Mouse (Mus musculus) neural tube, embryonic 14.5 days (tissue): ENCODE measurements around the gene E2f2. TPM values are rescaled to one million over a fixed set of nuclear protein-coding genes. Genes with fewer than 3 reads are reported as not detected.

Experiments
- polyA plus RNA-seq: library from polyadenylated mRNA; unstranded; fragments of >200 nt; fragmentation: Nextera tagmentation; extraction: Ambion mirVana; gene quantifications from 2 replicates; pipeline ENCODE4 v1.2.1, GENCODE M21; 2014

E2f2 gene
- polyA plus RNA-seq, 1 experiment from 2014 or later = 1.4 TPM

Other genes starting within 250 kb of the E2f2 start
- 58.4 and 66.1 TPM in 2 replicates for gene Hmgcl, start 225.9 kb upstream of the E2f2 start, polyA plus RNA-seq
- 35.8 and 44.1 TPM in 2 replicates for gene Gale, start 208.7 kb upstream of the E2f2 start, polyA plus RNA-seq
- 197 and 210 TPM in 2 replicates for gene Lypla2, start 199.8 kb upstream of the E2f2 start, polyA plus RNA-seq
- gene Pithd1, start 185.1 kb upstream of the E2f2 start, polyA plus RNA-seq = 73.3 and 73.6 TPM in 2 replicates
- 29.7 and 32.2 TPM in 2 replicates for gene Eloa, start 150.6 kb upstream of the E2f2 start, polyA plus RNA-seq
- gene Rpl11, start 119.0 kb upstream of the E2f2 start, polyA plus RNA-seq = 251 and 261 TPM in 2 replicates
- 156 and 196 TPM in 2 replicates for gene Id3, start 28.9 kb upstream of the E2f2 start, polyA plus RNA-seq
- gene Asap3, start 34.0 kb downstream of the E2f2 start, polyA plus RNA-seq = 2.4 and 4.8 TPM in 2 replicates
- gene Tcea3, start 75.3 kb downstream of the E2f2 start, polyA plus RNA-seq = 0.71 and 1.7 TPM in 2 replicates
- gene Zfp46, start 112.3 kb downstream of the E2f2 start, polyA plus RNA-seq = 51.3 and 51.8 TPM in 2 replicates
- 167 and 173 TPM in 2 replicates for gene Hnrnpr, start 138.5 kb downstream of the E2f2 start, polyA plus RNA-seq